Mouse (Mus musculus): ENCODE results near the gene Dst. TPM values are rescaled to one million over a fixed set of nuclear protein-coding genes. Genes with fewer than 3 reads are reported as not detected.

Dst gene
- polyA plus RNA-seq, 2 experiments: 4.3 to 5.0 TPM

DNA sequence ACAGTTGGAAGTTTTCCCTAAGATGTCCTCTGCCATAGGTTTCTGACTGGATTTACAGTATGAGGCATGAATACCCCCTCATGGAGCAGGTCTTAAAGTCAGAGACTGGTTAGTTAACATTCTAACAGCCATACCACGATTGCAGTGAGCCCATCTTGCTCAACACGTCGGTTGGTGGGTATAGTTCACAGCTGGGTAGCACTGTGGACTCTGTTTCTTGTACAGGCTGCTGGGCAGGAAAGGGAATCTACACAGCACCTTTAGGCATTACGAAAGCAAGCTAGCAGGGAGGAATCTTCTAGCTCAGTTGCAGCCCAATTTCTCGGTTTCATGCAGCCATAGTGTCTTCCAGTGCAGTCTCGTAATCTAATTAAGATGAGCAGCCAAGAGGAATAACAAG, 69.8 kb downstream of the Dst start:
- Histone ChIP-seq H3K4me2 (ENCODE audit: low read depth) (no peak overlapping the region), H3K27ac (no peak overlapping the region)
- TF ChIP-seq CTCF (IDR thresholded peaks at IDR 0.05; ENCODE audit: low read depth) (no peak), EP300 (IDR thresholded peaks at IDR 0.05; ENCODE audit: low read depth) (no peak)

GRCm38 (mm10) chr1:33980420-33980819, 72.4 kb downstream of the Dst start:
- DNase-seq (ENCODE audit: low read depth in 3 of 3, low spot score in 3 of 3) (no peak), ATAC-seq (ENCODE audit: insufficient read depth) (no peak)
- TF ChIP-seq EP300 (IDR thresholded peaks at IDR 0.05; ENCODE audit: low read depth) (no peak), CTCF (IDR thresholded peaks at IDR 0.05; ENCODE audit: low read depth) (no peak)
- WGBS (ENCODE audit: insufficient replicate concordance): 74% methylated on average over 12 of the region's 12 CpGs
- no peaks in the 10 kb centered on the region for H3K9me3 ChIP-seq (ENCODE audit: control insufficient read depth, low read length)
- H3K36me3 ChIP-seq (replicated peaks; ENCODE audit: control insufficient read depth, insufficient read depth, low read depth): no peaks in the 10 kb centered on the region
- no peak overlapping the region for H3K4me2 ChIP-seq (ENCODE audit: low read depth)
- no peaks in the 10 kb centered on the region for H3K4me1 ChIP-seq (replicated peaks; ENCODE audit: control insufficient read depth in 2 of 2, insufficient read depth in 2 of 2, low read length in 1 of 2)
- H3K4me3 ChIP-seq (ENCODE audit: insufficient read depth in 1 of 2, low read depth in 2 of 2, low read length in 2 of 2): no peak overlapping the region
- H3K27me3 ChIP-seq (ENCODE audit: control insufficient read depth, insufficient read depth, low read length): no peaks in the 10 kb centered on the region
- no peak overlapping the region for H3K27ac ChIP-seq
- no peak overlapping the region for H3K9ac ChIP-seq (replicated peaks)

More for the DNA sequence above, 69.8 kb downstream of the Dst start:
- DNase-seq (ENCODE audit: low read depth in 3 of 3, low spot score in 3 of 3) (no peak), ATAC-seq (ENCODE audit: insufficient read depth) (no peak)
- 61% methylated on average over 6 of the region's 6 CpGs for WGBS (ENCODE audit: insufficient replicate concordance)
- H3K4me1 ChIP-seq (replicated peaks; ENCODE audit: control insufficient read depth in 2 of 2, insufficient read depth in 2 of 2, low read length in 1 of 2): peaks cover 0 to 5% of the 10 kb centered on the region in 2 experiments; a peak in 1 of 4 replicates
- H3K9ac ChIP-seq (replicated peaks): no peak overlapping the region
- H3K36me3 ChIP-seq (replicated peaks; ENCODE audit: control insufficient read depth, insufficient read depth, low read depth): no peaks in the 10 kb centered on the region
- no peak overlapping the region for H3K4me3 ChIP-seq (ENCODE audit: insufficient read depth in 1 of 2, low read depth in 2 of 2, low read length in 2 of 2)
- H3K27me3 ChIP-seq (ENCODE audit: control insufficient read depth, insufficient read depth, low read length): no peaks in the 10 kb centered on the region
- no peaks in the 10 kb centered on the region for H3K9me3 ChIP-seq (ENCODE audit: control insufficient read depth, low read length)

- H3K4me1 ChIP-seq (replicated peaks; ENCODE audit: control insufficient read depth in 2 of 2, insufficient read depth in 2 of 2, low read length in 1 of 2): peaks cover 0 to 7% of the 10 kb centered on the region in 2 experiments; a peak in 1 of 4 replicates
- ATAC-seq (ENCODE audit: insufficient read depth) (no peak), DNase-seq (ENCODE audit: low read depth in 3 of 3, low spot score in 3 of 3) (no peak)
- no peak overlapping the region for H3K4me3 ChIP-seq (ENCODE audit: insufficient read depth in 1 of 2, low read depth in 2 of 2, low read length in 2 of 2)
- H3K9me3 ChIP-seq (ENCODE audit: control insufficient read depth, low read length): no peaks in the 10 kb centered on the region
- no peaks in the 10 kb centered on the region for H3K27me3 ChIP-seq (ENCODE audit: control insufficient read depth, insufficient read depth, low read length)
- no peak overlapping the region for H3K4me2 ChIP-seq (ENCODE audit: low read depth)
- 68% methylated on average over 13 of the region's 13 CpGs for WGBS (ENCODE audit: insufficient replicate concordance)
- no peak overlapping the region for H3K9ac ChIP-seq (replicated peaks)
- TF ChIP-seq CTCF (IDR thresholded peaks at IDR 0.05; ENCODE audit: low read depth) (no peak), EP300 (IDR thresholded peaks at IDR 0.05; ENCODE audit: low read depth) (no peak)
- H3K36me3 ChIP-seq (replicated peaks; ENCODE audit: control insufficient read depth, insufficient read depth, low read depth): no peaks in the 10 kb centered on the region
- H3K27ac ChIP-seq: no peak overlapping the region
Observed at GRCm38 (mm10) chr1:33989643-33990042, 81.6 kb downstream of the Dst start.

- TF ChIP-seq CTCF (IDR thresholded peaks at IDR 0.05; ENCODE audit: low read depth) (no peak), EP300 (IDR thresholded peaks at IDR 0.05; ENCODE audit: low read depth) (no peak)
- Histone ChIP-seq H3K4me2 (ENCODE audit: low read depth) (no peak overlapping the region), H3K4me1 (replicated peaks; ENCODE audit: control insufficient read depth in 2 of 2, insufficient read depth in 2 of 2, low read length in 1 of 2) (peaks cover 0 to 7% of the 10 kb centered on the region in 2 experiments; a peak in 2 of 4 replicates), H3K9ac (replicated peaks) (no peak overlapping the region), H3K27me3 (ENCODE audit: control insufficient read depth, insufficient read depth, low read length) (no peaks in the 10 kb centered on the region), H3K27ac (no peak overlapping the region), H3K36me3 (replicated peaks; ENCODE audit: control insufficient read depth, insufficient read depth, low read depth) (no peaks in the 10 kb centered on the region), H3K4me3 (ENCODE audit: insufficient read depth in 1 of 2, low read depth in 2 of 2, low read length in 2 of 2) (no peak overlapping the region), H3K9me3 (ENCODE audit: control insufficient read depth, low read length) (no peaks in the 10 kb centered on the region)
- 64% methylated on average over 6 of the region's 6 CpGs for WGBS (ENCODE audit: insufficient replicate concordance)
- DNase-seq (ENCODE audit: low read depth in 3 of 3, low spot score in 3 of 3): no peak
- no peak for ATAC-seq (ENCODE audit: insufficient read depth)
Observed at GRCm38 (mm10) chr1:33991067-33991466, 83.0 kb downstream of the Dst start.

DNA sequence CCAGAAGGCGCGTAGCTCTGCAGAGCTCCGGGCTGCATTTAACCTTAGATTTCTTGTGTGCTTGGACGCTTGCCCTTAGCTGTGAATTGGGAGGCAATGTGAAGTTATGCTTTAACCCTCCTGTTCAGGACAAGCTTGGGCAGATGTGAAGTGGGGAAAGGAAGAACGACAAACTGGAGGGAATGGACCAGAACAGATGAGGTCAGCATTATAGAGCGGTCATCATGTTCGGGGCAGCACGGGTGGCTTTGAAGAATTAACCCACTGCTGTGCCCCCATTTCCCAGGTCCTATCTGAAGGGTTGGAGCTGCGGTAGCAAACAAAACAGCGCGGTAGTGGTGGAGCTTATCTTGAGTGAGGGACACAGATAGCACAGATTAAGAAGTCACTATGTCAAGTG, 84.8 kb downstream of the Dst start:
- Histone ChIP-seq H3K4me2 (ENCODE audit: low read depth) (no peak overlapping the region), H3K27me3 (ENCODE audit: control insufficient read depth, insufficient read depth, low read length) (no peaks in the 10 kb centered on the region), H3K9ac (replicated peaks) (no peak overlapping the region), H3K27ac (no peak overlapping the region), H3K4me1 (replicated peaks; ENCODE audit: control insufficient read depth in 2 of 2, insufficient read depth in 2 of 2, low read length in 1 of 2) (peaks cover 0 to 13% of the 10 kb centered on the region in 2 experiments; a peak in 2 of 4 replicates), H3K4me3 (ENCODE audit: insufficient read depth in 1 of 2, low read depth in 2 of 2, low read length in 2 of 2) (no peak overlapping the region), H3K36me3 (replicated peaks; ENCODE audit: control insufficient read depth, insufficient read depth, low read depth) (no peaks in the 10 kb centered on the region), H3K9me3 (ENCODE audit: control insufficient read depth, low read length) (no peaks in the 10 kb centered on the region)
- TF ChIP-seq CTCF (IDR thresholded peaks at IDR 0.05; ENCODE audit: low read depth) (no peak), EP300 (IDR thresholded peaks at IDR 0.05; ENCODE audit: low read depth) (no peak)
- WGBS (ENCODE audit: insufficient replicate concordance): 52% methylated on average over 11 of the region's 11 CpGs
- DNase-seq (ENCODE audit: low read depth in 3 of 3, low spot score in 3 of 3): no peak
- no peak for ATAC-seq (ENCODE audit: insufficient read depth)

All from liver, embryonic 14.5 days (tissue).